Mouse (Mus musculus): ENCODE measurements around the gene Grin2d. TPM values are rescaled to one million over a fixed set of nuclear protein-coding genes. Genes with fewer than 3 reads are reported as not detected.

The Grin2d gene
- polyA plus RNA-seq, 1 experiment = 1.1 TPM

DNA sequence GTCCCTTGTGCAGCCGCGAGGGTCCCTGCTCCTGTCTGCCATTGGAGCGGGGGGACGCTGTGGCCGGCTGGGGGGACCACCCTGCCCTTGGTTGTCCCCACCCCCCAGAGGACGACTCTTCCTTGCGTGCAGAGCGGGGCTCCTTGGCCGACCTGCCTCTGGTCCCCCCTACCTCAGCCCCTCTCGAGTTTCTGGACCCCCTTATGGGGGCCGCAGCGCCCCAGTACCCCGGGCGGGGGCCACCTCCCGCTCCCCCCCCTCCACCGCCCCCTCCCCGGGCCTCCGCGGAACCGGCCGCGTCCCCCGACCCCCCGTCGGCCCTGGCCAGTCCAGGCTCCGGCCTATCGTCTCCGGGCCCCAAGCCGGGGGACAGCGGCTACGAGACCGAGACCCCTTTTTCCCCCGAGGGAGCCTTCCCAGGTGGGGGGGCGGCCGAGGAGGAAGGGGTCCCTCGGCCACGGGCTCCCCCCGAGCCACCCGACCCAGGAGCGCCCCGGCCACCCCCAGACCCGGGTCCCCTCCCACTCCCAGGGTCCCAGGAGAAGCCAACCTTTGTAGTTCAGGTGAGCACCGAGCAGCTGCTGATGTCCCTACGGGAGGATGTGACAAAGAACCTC lies 84.1 kb downstream of the Grin2d start:
- TF ChIP-seq USF1 (IDR thresholded peaks at IDR 0.05; ENCODE audit: low read depth) = no peak
- TF ChIP-seq CEBPB (IDR thresholded peaks at IDR 0.05; ENCODE audit: low read depth) = no peak
- no peak for TF ChIP-seq CTCF (IDR thresholded peaks at IDR 0.05; ENCODE audit: control insufficient read depth, insufficient read depth, insufficient read length)
- no peak for TF ChIP-seq MYOD1 (IDR thresholded peaks at IDR 0.05; ENCODE audit: control insufficient read depth, insufficient read length, low read depth)
- no peak for TF ChIP-seq MYOG (IDR thresholded peaks at IDR 0.05; ENCODE audit: control insufficient read depth, extremely low read depth, insufficient read length)
- no peak for TF ChIP-seq FOSL1 (IDR thresholded peaks at IDR 0.05; ENCODE audit: insufficient read depth, low read length, poor library complexity, severe bottlenecking)
- no peak for TF ChIP-seq MAX (IDR thresholded peaks at IDR 0.05)
- Histone ChIP-seq H3K27me3 (ENCODE audit: control insufficient read depth, insufficient read depth, insufficient read length) (peaks cover 52% of the 10 kb centered on the region), H3K79me3 (ENCODE audit: low read depth) (no peaks in the 10 kb centered on the region), H3K79me2 (ENCODE audit: control insufficient read depth, insufficient read depth) (no peaks in the 10 kb centered on the region), H3K36me3 (ENCODE audit: control insufficient read depth, insufficient read depth) (no peaks in the 10 kb centered on the region), H3ac (ENCODE audit: control insufficient read depth, insufficient read length, low read depth) (no peak overlapping the region), H3K4me3 (ENCODE audit: insufficient read depth, poor library complexity, severe bottlenecking) (no peak overlapping the region)

DNA sequence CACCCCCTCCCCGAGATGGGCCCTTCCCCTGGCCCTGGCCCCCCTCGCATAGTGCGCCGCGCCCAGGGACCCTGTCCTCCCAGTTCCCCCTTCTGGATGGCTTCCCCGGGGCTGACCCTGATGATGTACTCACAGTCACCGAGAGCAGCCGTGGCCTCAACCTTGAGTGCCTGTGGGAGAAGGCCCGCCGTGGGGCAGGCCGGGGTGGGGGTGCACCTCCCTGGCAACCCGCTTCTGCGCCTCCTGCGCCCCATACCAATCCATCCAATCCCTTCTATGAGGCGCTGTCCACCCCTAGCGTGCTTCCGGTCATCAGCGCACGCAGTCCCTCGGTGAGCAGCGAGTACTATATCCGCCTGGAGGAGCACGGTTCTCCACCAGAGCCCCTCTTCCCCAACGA lies 84.9 kb downstream of the Grin2d start:
- peaks cover 49% of the 10 kb centered on the region for H3K27me3 ChIP-seq (ENCODE audit: control insufficient read depth, insufficient read depth, insufficient read length)
- no peak overlapping the region for H3K4me3 ChIP-seq (ENCODE audit: insufficient read depth, poor library complexity, severe bottlenecking)
- H3ac ChIP-seq (ENCODE audit: control insufficient read depth, insufficient read length, low read depth) = no peak overlapping the region
- no peaks in the 10 kb centered on the region for H3K79me3 ChIP-seq (ENCODE audit: low read depth)
- H3K36me3 ChIP-seq (ENCODE audit: control insufficient read depth, insufficient read depth) = no peaks in the 10 kb centered on the region
- H3K79me2 ChIP-seq (ENCODE audit: control insufficient read depth, insufficient read depth) = no peaks in the 10 kb centered on the region
- TF ChIP-seq FOSL1 (IDR thresholded peaks at IDR 0.05; ENCODE audit: insufficient read depth, low read length, poor library complexity, severe bottlenecking) (no peak), USF1 (IDR thresholded peaks at IDR 0.05; ENCODE audit: low read depth) (no peak), MYOG (IDR thresholded peaks at IDR 0.05; ENCODE audit: control insufficient read depth, extremely low read depth, insufficient read length) (no peak), MAX (IDR thresholded peaks at IDR 0.05) (no peak), CEBPB (IDR thresholded peaks at IDR 0.05; ENCODE audit: low read depth) (no peak), CTCF (IDR thresholded peaks at IDR 0.05; ENCODE audit: control insufficient read depth, insufficient read depth, insufficient read length) (no peak), MYOD1 (IDR thresholded peaks at IDR 0.05; ENCODE audit: control insufficient read depth, insufficient read length, low read depth) (no peak)

DNA sequence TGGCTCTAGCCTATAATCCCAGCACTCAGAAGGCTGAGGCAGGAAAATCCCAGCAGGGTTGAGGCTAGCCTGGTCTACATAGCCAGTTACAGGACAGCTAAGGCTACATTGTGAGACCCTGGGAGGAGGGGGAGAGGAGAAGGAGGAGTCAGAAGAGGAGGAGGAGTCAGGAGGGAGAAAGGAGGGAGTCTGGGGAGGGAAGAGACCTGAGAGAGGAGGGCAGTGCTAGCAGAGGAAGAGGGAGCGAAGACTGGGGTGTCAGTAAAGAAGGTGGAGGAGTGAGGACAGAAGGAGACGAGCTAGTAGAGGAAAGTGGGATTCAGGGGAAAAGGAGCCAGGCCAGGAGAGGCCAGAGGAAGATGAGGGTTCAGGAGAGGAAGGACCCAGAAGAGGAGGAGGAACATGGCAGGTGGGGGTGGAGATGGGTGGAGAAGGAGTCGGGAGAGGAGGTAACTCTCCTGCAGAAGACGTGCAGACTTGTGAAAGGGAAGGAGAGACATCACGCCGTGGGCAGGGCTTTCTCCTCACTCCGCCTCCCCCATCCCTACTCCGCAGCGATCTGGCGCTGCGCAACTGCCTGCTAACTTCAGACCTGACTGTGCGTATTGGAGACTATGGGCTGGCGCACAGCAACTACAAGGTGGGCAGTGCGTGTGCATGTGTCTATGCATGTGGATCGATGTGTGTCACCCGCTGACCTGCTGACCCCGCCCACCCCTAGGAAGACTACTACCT lies 86.3 kb downstream of the Grin2d start:
- Histone ChIP-seq H3K79me2 (ENCODE audit: control insufficient read depth, insufficient read depth) (no peaks in the 10 kb centered on the region), H3K4me3 (ENCODE audit: insufficient read depth, poor library complexity, severe bottlenecking) (no peak overlapping the region), H3K79me3 (ENCODE audit: low read depth) (no peaks in the 10 kb centered on the region), H3ac (ENCODE audit: control insufficient read depth, insufficient read length, low read depth) (no peak overlapping the region), H3K27me3 (ENCODE audit: control insufficient read depth, insufficient read depth, insufficient read length) (peaks cover 44% of the 10 kb centered on the region), H3K36me3 (ENCODE audit: control insufficient read depth, insufficient read depth) (no peaks in the 10 kb centered on the region)
- TF ChIP-seq CEBPB (IDR thresholded peaks at IDR 0.05; ENCODE audit: low read depth) = no peak
- no peak for TF ChIP-seq MYOG (IDR thresholded peaks at IDR 0.05; ENCODE audit: control insufficient read depth, extremely low read depth, insufficient read length)
- no peak for TF ChIP-seq FOSL1 (IDR thresholded peaks at IDR 0.05; ENCODE audit: insufficient read depth, low read length, poor library complexity, severe bottlenecking)
- no peak for TF ChIP-seq MAX (IDR thresholded peaks at IDR 0.05)
- no peak for TF ChIP-seq MYOD1 (IDR thresholded peaks at IDR 0.05; ENCODE audit: control insufficient read depth, insufficient read length, low read depth)
- TF ChIP-seq CTCF (IDR thresholded peaks at IDR 0.05; ENCODE audit: control insufficient read depth, insufficient read depth, insufficient read length) = no peak
- no peak for TF ChIP-seq USF1 (IDR thresholded peaks at IDR 0.05; ENCODE audit: low read depth)

DNA sequence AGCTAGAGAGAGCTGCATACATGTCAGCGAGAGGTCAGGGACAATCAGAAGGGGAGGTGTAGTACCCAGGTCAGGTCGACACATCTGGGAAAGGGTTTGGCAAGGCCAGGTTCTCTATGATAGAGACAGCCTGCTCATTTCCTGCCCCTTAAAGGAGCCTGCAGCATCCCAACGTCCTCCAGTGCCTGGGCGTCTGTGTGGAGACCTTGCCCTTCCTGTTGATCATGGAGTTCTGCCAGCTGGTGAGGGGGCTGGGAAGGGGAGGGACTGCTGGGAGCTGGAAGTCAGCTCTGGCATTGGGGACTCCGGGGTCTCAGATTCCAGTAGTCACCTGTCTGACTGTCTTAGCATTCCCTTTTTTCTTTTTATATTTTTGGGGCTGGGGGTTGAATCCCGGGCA lies 87.5 kb downstream of the Grin2d start:
- no peak overlapping the region for H3ac ChIP-seq (ENCODE audit: control insufficient read depth, insufficient read length, low read depth)
- no peak overlapping the region for H3K4me3 ChIP-seq (ENCODE audit: insufficient read depth, poor library complexity, severe bottlenecking)
- no peaks in the 10 kb centered on the region for H3K79me3 ChIP-seq (ENCODE audit: low read depth)
- peaks cover 54% of the 10 kb centered on the region for H3K27me3 ChIP-seq (ENCODE audit: control insufficient read depth, insufficient read depth, insufficient read length)
- no peaks in the 10 kb centered on the region for H3K79me2 ChIP-seq (ENCODE audit: control insufficient read depth, insufficient read depth)
- TF ChIP-seq FOSL1 (IDR thresholded peaks at IDR 0.05; ENCODE audit: insufficient read depth, low read length, poor library complexity, severe bottlenecking) = no peak
- no peak for TF ChIP-seq MYOG (IDR thresholded peaks at IDR 0.05; ENCODE audit: control insufficient read depth, extremely low read depth, insufficient read length)
- no peak for TF ChIP-seq CTCF (IDR thresholded peaks at IDR 0.05; ENCODE audit: control insufficient read depth, insufficient read depth, insufficient read length)
- TF ChIP-seq MYOD1 (IDR thresholded peaks at IDR 0.05; ENCODE audit: control insufficient read depth, insufficient read length, low read depth) = no peak
- TF ChIP-seq USF1 (IDR thresholded peaks at IDR 0.05; ENCODE audit: low read depth) = no peak
- no peak for TF ChIP-seq CEBPB (IDR thresholded peaks at IDR 0.05; ENCODE audit: low read depth)
- TF ChIP-seq MAX (IDR thresholded peaks at IDR 0.05) = no peak
- no peaks in the 10 kb centered on the region for H3K36me3 ChIP-seq (ENCODE audit: control insufficient read depth, insufficient read depth)

DNA sequence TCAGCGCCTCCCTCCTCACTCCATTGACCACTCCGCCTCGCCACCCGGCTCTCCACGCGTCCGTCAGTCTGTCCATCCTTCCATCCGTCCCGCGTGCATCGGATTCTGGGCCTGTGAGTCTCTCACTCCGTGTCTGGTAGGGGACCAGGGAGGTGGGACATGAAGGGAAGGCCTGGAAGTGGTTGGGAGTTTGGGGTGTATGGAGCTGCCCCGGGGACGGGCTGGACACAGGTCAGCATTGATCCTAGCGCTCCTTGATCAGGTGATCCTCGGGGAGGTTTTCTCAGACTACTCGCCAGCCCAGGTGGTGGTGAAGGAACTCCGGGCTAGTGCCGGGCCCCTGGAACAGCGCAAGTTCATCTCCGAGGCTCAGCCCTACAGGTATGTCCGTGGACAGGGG lies 90.5 kb downstream of the Grin2d start:
- TF ChIP-seq MAX (IDR thresholded peaks at IDR 0.05) = no peak
- TF ChIP-seq CTCF (IDR thresholded peaks at IDR 0.05; ENCODE audit: control insufficient read depth, insufficient read depth, insufficient read length) = no peak
- no peak for TF ChIP-seq FOSL1 (IDR thresholded peaks at IDR 0.05; ENCODE audit: insufficient read depth, low read length, poor library complexity, severe bottlenecking)
- no peak for TF ChIP-seq MYOG (IDR thresholded peaks at IDR 0.05; ENCODE audit: control insufficient read depth, extremely low read depth, insufficient read length)
- no peak for TF ChIP-seq USF1 (IDR thresholded peaks at IDR 0.05; ENCODE audit: low read depth)
- Histone ChIP-seq H3K36me3 (ENCODE audit: control insufficient read depth, insufficient read depth) (no peaks in the 10 kb centered on the region), H3K79me2 (ENCODE audit: control insufficient read depth, insufficient read depth) (no peaks in the 10 kb centered on the region), H3K4me3 (ENCODE audit: insufficient read depth, poor library complexity, severe bottlenecking) (no peak overlapping the region), H3K79me3 (ENCODE audit: low read depth) (no peaks in the 10 kb centered on the region), H3K27me3 (ENCODE audit: control insufficient read depth, insufficient read depth, insufficient read length) (peaks cover 66% of the 10 kb centered on the region), H3ac (ENCODE audit: control insufficient read depth, insufficient read length, low read depth) (no peak overlapping the region)

Data from C2C12 (cell line).